Mouse (Mus musculus) retina, adult 2 months (tissue): Measurements from ENCODE around the gene Rbfox1.

Experiments
- DNase-seq: peaks from one replicate; pipeline ENCODE4 v3.0.0-alpha.2; 2012; ENCODE audit warnings: low read depth, low spot score

Gene Rbfox1

DNA sequence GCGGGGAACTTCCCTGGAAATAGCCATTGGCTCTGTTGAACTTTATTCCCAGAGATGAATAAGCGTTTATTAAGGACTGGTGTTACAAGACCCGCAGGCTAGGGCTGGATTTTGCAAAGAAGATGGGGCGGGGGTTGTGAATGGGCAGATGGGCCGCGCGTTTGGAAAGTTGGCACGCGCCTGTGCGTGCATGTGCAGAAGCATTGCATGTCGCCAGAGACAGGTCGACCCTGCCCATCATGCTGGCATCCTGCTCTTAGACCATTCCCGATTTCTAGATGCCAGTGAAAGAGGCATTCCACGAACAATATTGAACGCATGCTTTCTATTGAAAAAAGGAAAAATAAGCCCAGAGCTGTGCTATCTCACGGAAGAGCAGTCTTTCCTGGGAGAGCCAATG, 464.2 kb downstream of the Rbfox1 start:
- no peak for DNase-seq

DNA sequence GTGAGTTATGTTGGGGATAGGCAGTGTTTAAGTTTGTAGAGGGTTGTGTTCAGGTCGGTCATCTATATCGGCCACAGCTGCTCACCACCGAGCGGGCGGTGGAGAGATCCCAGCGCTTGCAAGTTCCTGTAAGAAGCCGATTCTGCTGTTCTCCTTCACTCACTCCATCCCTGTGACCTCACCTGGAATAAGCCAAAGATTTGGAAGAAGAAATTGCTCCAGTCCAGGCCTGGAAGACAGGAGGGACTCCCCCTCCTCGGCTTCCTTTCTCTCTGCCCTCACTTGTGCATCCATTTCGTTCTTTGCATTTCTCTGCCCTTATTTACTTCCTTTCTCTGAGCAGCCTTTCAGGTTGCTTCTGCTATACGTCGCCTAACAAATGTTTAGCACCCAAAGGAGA, 465.1 kb downstream of the Rbfox1 start:
- DNase-seq, result no peak

- DNase-seq, result no peak
These were observed 468.0 kb downstream of the Rbfox1 start for GRCm38 (mm10) chr16:6353191-6353590.

DNA sequence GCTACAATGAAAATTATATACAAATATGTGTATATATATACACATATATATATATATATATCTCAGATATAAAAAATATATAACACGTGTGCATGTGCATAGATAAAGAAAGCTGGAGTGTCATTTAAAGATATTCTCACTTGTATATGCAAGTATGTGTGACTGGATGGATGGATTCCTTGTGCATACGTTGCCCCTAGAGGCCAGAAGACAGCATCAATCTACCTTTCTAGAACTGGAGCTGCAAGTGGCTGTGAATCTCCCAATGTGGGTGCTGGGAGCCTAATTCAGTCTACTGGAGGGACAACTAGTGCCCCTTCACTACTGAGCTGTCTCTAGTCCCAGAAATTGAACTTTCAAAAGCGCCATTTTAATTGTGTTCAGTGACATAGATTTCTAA, 471.8 kb downstream of the Rbfox1 start:
- DNase-seq, result no peak

DNA sequence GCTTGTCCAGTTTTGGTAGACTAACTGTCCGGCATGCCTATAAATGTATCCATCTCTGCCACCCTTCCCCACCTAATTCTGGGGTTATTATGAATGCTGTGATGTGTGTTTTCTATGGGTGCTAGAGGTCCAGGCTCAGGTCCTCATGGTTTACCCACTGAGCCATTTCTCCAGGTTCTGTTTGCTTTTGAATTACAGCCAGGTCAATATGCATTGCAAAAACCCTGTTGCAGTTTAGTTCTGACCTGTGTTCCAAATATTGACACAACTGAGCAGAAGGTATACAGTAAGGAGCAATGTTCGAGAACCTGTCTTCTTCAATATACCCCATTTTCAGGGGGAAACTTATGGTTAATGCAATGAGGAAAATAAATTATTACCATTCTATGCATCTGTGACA, 480.6 kb downstream of the Rbfox1 start:
- DNase-seq, result no peak

GRCm38 (mm10) chr16:6366649-6367048, 481.5 kb downstream of the Rbfox1 start:
- no peak for DNase-seq

DNA sequence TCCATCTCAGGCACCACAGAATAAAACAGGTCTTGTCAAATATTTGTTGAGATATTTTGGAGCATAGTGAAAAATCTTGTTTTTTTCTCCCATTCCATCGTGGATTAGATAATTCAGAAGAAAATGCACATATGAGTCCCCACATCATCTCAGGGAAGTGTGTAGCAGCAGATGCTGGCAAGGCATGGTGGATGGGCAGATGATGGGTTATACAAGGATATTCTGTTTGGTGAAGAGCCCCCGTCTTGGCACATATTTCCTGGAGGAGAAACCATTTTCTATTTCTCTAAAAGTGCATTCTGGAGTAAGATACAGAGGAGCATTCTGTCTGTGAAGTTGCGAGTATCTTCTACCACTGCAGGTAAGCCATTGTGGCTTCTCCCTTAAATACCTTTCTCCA, 495.8 kb downstream of the Rbfox1 start:
- DNase-seq, result no peak

- DNase-seq, result no peak
These were observed 496.4 kb downstream of the Rbfox1 start for GRCm38 (mm10) chr16:6381572-6381971.

GRCm38 (mm10) chr16:6382712-6383111, 497.6 kb downstream of the Rbfox1 start:
- DNase-seq, result no peak

GRCm38 (mm10) chr16:6390278-6390930, 505.2 kb downstream of the Rbfox1 start:
- DNase-seq, result no peak

- no peak for DNase-seq
These were observed 511.7 kb downstream of the Rbfox1 start for GRCm38 (mm10) chr16:6396676-6397409.

GRCm38 (mm10) chr16:6397635-6398034, 512.5 kb downstream of the Rbfox1 start:
- no peak for DNase-seq

- DNase-seq, result no peak
These were observed 517.7 kb downstream of the Rbfox1 start for GRCm38 (mm10) chr16:6402816-6403215.

DNA sequence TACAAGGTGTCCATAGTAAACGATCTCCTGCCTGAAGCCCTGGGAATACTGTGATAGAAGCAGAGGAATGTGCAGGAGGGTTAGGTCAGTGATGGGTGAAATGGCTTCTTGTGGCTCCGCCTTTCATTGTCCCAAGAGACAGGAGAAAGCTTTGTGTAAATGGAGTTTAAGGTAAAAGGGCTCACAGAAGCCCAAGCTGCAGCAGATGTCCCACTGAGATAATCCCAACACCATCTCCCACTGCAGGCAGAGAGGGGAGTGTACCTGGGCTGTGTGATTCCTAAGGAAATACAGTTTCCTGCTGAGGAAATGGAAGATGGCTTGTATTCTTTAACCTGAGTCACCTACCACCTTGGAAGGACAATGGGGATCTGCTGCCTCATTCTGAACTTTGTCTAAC, 529.7 kb downstream of the Rbfox1 start:
- DNase-seq, result no peak

GRCm38 (mm10) chr16:6421623-6422145, 536.5 kb downstream of the Rbfox1 start:
- DNase-seq, result no peak

GRCm38 (mm10) chr16:6423878-6424409, 538.8 kb downstream of the Rbfox1 start:
- DNase-seq, result no peak

GRCm38 (mm10) chr16:6424738-6425137, 539.6 kb downstream of the Rbfox1 start:
- DNase-seq, result no peak

- DNase-seq, result no peak
These were observed 542.4 kb downstream of the Rbfox1 start for GRCm38 (mm10) chr16:6427292-6428281.

DNA sequence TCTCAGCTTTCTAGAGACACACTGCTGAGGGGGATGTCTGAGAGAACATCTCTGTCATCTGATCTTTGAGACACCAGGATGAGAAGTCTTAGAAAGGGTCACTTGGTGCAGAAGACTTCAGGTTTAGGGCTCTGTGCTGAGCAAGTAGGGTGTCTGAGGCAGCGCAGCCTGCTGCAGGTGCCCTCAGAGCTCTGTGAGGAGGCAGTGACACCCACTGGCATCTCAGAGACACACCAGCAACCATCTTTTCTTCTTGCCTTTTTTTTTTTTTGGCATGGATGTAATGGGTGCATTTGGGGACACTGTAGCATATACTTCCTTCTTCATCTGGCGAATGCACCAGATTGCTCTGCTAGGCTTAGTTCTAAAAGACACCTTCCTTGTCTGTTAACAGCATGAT, 545.8 kb downstream of the Rbfox1 start:
- no peak for DNase-seq

GRCm38 (mm10) chr16:6436445-6436844, 551.3 kb downstream of the Rbfox1 start:
- DNase-seq, result no peak

DNA sequence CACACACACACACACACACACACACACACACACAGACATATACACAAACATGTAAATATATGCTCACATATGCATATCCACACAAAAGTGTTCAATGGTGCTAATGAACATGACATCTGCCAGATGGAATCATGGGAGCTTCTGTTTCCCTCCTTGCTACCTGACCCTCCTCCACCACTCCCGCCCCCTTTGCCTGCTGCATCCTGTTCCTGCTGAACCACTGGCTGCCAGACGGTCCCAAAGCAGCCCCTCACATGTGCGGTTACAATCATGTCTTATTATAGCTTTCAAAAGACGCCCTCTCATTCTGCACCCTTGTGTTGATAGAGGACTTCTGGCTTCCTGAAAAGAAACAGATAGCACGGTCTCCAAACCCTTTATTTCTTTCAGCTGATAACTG, 563.1 kb downstream of the Rbfox1 start:
- no peak for DNase-seq

GRCm38 (mm10) chr16:6455349-6455748, 570.2 kb downstream of the Rbfox1 start:
- DNase-seq, result no peak
